Mouse (Mus musculus) lung, adult 2 months (tissue): ENCODE measurements at regions not wholly inside any gene's neighbourhood (a gene's known extent, or its start where the extent isn't known, plus 50 kb on each side); places are given as distances from the start of the nearest gene placed in this dataset.

ENCODE experiments used
- DNase-seq: peaks from one replicate; pipeline ENCODE4 v3.0.0; 2022
- H3K4me1 ChIP-seq: fragments of 200-500 bp; 2 replicates; pipeline ENCODE4 v1.6.1; 2011; ENCODE audit warnings: low read length; ENCODE audit not compliant: control insufficient read depth, insufficient read depth
- H3K4me3 ChIP-seq: fragments of 200-500 bp; replicated peaks from 2 replicates; pipeline ENCODE3; 2011; ENCODE audit warnings: low read depth, mild to moderate bottlenecking, control low read depth, low read length; ENCODE audit errors: extremely low read depth
- CTCF ChIP-seq: fragments of 200-500 bp; IDR thresholded peaks from 2 replicates; pipeline ENCODE4 v1.5.1; 2011; ENCODE audit warnings: mild to moderate bottlenecking, low read length, control low read depth; ENCODE audit not compliant: insufficient read depth
- POLR2A ChIP-seq: fragments of 200-500 bp; IDR thresholded peaks from 2 replicates; pipeline ENCODE4 v1.6.1; 2011; ENCODE audit warnings: low read depth, mild to moderate bottlenecking, control low read depth, low read length, borderline replicate concordance; ENCODE audit errors: extremely low read depth
- WGBS: fragments of 180-500 bp; shearing (Covaris S2); methylation state at CpG from one replicate; pipeline ENCODE4 v1.1.7; 2018; 5-methylcytosine and 5-hydroxymethylcytosine counted together

GRCm38 (mm10) chr5:54741440-54741839 lies 743.1 kb downstream of the Stim2 start:
- no peaks in the 10 kb centered on the region for H3K4me1 ChIP-seq
- H3K4me3 ChIP-seq = no peak overlapping the region
- DNase-seq = no peak
- TF ChIP-seq POLR2A (no peak), CTCF (no peak)

DNA sequence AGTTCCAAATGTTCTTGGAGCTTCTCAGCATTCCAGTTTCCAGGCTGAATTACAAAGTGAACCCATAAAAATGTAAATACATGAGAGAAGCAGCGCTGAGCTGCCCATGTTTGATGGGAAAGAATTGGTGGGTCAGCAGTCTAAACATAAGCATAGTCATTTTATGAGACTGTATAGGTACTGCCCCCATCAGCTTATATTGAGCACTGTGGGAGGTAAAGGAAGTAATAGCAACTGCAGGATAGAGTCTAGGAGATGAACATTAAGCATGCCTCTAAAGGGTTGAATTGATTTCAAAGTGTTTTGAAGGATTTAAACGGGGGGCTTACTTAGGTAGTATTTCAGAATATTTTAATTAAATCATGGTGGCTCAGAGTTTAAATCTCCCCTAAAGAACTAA lies 748.7 kb downstream of the Stim2 start:
- TF ChIP-seq CTCF (no peak), POLR2A (no peak)
- Histone ChIP-seq H3K4me3 (no peak overlapping the region), H3K4me1 (no peaks in the 10 kb centered on the region)
- 65% methylated on average over 2 of the region's 2 CpGs for WGBS
- DNase-seq = no peak

DNA sequence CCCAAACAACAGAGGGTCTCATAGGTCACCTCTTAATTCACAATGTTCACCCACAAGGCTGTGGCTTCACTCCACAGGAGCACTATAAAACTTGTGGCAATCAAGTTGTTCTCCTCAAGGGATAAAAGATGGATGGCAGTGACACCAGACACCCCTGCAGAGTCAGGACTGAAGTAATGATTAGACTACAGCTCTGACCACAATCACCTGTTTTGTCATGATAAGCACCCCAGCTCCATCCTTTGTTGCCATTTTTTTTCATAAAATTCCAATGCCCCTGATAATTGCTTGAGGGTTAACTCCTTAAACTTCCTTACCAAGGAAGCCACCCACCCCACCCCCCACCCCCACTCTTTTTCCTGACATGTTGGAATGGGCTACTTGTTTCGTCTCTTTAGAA lies 755.1 kb downstream of the Stim2 start:
- Histone ChIP-seq H3K4me1 (no peaks in the 10 kb centered on the region), H3K4me3 (no peak overlapping the region)
- 39% methylated on average over 1 of the region's 1 CpGs for WGBS
- DNase-seq = no peak
- no peak for TF ChIP-seq POLR2A
- TF ChIP-seq CTCF = no peak

DNA sequence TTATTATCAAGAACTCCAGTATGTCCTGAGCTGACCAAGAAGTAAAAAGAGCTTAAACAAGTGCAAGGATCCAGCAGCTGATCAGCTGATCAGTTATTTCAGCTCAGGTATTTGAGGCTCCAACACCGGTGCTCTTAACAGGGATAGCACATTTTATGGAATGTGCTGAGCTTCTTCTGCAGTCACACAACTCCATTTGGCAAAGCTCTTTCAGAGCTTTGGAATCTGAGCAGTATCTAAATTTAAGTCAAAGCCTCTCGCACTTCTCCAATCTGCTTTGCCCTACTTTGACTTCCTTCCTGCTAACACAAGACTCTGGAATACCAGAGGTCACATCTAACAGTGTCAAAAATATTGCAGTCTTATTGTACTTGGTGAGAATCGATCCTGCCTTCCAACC lies 761.4 kb downstream of the Stim2 start:
- Histone ChIP-seq H3K4me3 (no peak overlapping the region), H3K4me1 (no peaks in the 10 kb centered on the region)
- TF ChIP-seq POLR2A (no peak), CTCF (no peak)
- whole genome bisulfite sequencing = 65% methylated on average over 3 of the region's 3 CpGs
- DNase-seq = no peak

- DNase-seq = no peak
- 59% methylated on average over 1 of the region's 1 CpGs for WGBS
- no peaks in the 10 kb centered on the region for H3K4me1 ChIP-seq
- no peak for TF ChIP-seq CTCF
- TF ChIP-seq POLR2A = no peak
- H3K4me3 ChIP-seq = no peak overlapping the region
Measured at GRCm38 (mm10) chr5:54763019-54763418, 764.7 kb downstream of the Stim2 start.

DNA sequence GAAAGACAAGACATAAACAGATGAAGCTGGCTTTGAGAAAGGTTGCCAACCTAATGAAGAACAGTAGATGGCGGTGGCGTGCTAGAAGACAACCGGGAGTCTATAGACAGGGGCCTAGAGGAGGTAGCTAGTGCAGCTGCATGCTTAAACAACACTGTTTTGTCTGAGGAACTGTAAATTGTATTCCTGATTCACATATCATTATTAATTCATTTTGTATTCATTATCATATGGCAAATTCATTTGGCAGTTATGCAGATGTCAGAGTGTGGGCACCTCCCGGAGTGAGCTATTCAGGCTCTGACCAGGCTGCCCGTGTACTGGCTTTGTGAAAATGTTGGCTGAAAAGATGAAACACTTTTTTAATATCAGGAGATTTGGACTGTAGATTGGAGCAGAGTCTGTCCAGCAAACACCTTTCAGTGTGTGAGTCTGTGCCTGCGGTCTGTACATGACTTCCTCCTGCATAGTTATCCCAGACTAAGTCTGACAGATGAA lies 798.7 kb downstream of the Stim2 start:
- Histone ChIP-seq H3K4me1 (no peaks in the 10 kb centered on the region), H3K4me3 (no peak overlapping the region)
- TF ChIP-seq CTCF (0 out of 2 replicates have a peak, but pooled peaks have one; percentile 16), POLR2A (no peak)
- no peak for DNase-seq
- 43% methylated on average over 6 of the region's 6 CpGs for WGBS

DNA sequence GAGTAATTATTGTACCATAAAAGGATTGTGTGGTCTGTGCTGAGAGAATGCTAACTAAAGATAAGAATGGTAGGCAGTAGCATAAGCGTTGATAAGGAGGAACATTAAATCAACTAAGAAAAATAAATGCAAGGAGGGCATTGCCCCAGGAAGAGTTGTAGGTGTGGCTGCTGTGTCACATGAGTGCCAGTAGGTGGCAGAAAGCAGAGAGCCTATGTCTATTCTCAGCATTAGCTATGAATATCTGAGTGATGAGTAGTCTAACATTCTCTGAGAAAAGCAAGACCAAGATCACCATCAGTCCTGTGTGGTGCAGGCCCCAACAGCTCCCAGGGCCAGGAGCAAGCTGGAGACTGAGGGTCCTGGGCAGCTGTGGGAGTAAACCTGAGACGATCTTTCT lies 828.8 kb downstream of the Stim2 start:
- no peaks in the 10 kb centered on the region for H3K4me1 ChIP-seq
- 78% methylated on average over 2 of the region's 2 CpGs for WGBS
- no peak overlapping the region for H3K4me3 ChIP-seq
- DNase-seq = no peak
- TF ChIP-seq POLR2A (no peak), CTCF (no peak)
